Mouse (Mus musculus) adipocyte (in vitro differentiated cells): ENCODE measurements around the gene Erc2.
A peak's percentile ranks its signal among the peaks of the same experiment; 100 is the strongest.

Experiments
- DNase-seq: peaks from one replicate; pipeline ENCODE4 v3.0.0-alpha.2; 2016; ENCODE audit warnings: low spot score

Erc2 gene

GRCm38 (mm10) chr14:28445737-28446136, 823.5 kb downstream of the Erc2 start:
- DNase-seq, result no peak

- no peak for DNase-seq
Observed at GRCm38 (mm10) chr14:28451771-28452170, 829.5 kb downstream of the Erc2 start.

DNA sequence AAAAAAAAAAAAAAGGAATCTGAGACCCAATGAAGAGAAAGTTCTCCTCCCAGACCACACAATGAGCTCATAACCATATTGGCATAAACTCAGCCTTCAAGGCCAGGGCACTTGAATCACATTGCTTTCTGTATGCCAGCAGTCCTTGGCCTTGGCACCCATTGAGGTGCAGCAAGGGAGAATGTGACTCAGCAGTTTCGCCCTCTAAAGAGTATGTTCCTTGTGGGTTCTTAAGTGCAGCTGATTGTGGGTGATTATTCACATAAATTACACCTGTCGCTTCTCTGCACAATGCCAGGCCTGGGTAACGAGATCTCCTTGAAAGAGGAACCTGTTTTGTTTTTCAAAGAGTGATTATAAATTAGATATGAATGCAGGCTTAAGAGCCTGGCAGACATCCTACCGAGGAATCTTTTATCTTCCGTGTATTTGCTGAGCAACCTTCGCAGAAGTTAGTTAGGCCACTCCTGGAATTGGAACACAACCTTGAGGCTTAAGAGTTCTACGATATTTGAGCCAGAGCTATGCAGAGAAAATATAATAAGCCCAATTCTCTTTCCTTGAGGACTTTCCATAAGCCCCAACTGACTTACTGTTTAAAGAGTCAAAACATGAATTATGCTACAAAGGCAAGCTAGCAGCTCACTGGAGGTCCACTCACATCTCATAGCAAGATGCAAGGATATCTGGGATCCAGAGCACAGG, 834.3 kb downstream of the Erc2 start:
- DNase-seq, result peak; percentile 35

- DNase-seq, result no peak
Observed at GRCm38 (mm10) chr14:28457428-28457827, 835.2 kb downstream of the Erc2 start.

GRCm38 (mm10) chr14:28467956-28468355, 845.7 kb downstream of the Erc2 start:
- DNase-seq, result no peak

DNA sequence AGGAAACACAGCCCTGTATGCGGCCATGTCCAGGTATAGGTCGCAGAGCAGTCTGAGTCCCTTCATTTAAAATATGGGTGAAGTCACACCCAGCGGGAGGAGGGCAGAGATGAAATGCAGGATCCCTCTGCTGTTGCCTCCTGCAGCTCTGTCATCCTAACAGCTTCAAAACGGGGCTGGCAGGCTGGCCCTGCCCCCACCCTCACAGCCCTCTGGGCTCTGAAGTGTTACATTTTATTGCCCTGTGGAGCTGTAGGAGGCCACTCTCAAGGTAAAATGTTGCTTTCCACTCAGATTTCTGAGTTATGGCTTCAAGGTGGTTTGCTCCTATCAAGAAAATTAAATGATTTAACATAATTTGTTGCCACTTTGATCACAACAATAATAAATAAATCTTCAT, 847.5 kb downstream of the Erc2 start:
- DNase-seq, result no peak

- no peak for DNase-seq
Observed at GRCm38 (mm10) chr14:28470212-28470611, 848.0 kb downstream of the Erc2 start.

GRCm38 (mm10) chr14:28475012-28475411, 852.8 kb downstream of the Erc2 start:
- no peak for DNase-seq

- DNase-seq, result no peak
Observed at GRCm38 (mm10) chr14:28475421-28475820, 853.2 kb downstream of the Erc2 start.

DNA sequence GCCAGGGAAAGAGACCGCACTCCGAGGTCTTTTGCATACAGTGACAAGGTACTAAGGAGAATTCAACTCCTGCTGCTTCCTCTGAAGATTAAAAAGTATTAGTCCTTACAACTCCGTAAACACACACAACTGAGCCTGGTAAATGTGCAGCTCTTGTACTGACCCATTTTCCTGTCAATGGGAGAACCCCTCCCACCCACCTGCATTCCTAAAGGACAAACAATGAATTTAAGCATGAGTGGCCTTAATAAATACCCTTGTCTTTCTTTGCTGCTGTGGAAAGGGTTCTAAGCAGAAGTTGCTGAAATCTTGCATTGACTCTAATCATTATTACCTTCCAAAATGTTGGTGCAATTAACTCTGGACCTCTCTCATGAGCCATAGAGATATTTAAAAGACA, 854.5 kb downstream of the Erc2 start:
- DNase-seq, result no peak

DNA sequence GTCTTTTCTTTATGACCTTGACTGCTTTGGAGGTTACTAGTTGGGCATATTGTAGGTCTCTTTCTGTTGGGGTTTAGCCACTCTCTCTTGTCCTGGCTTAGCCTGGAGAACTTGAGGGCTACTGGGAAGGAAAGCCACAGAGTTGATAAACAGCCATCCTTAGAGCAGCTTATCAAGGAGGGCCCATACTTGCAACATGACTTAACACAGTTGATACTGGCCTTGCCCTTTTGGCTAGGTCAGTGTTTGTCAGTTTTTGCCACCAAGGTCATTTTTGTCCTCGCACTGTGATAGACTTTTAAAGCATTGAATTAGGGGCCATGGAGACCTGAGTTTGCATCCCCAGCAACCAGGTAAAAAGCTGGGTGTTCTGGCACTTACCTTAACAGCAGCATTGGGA, 858.6 kb downstream of the Erc2 start:
- no peak for DNase-seq

GRCm38 (mm10) chr14:28493806-28494205, 871.6 kb downstream of the Erc2 start:
- no peak for DNase-seq

- no peak for DNase-seq
Observed at GRCm38 (mm10) chr14:28494273-28494672, 872.0 kb downstream of the Erc2 start.

DNA sequence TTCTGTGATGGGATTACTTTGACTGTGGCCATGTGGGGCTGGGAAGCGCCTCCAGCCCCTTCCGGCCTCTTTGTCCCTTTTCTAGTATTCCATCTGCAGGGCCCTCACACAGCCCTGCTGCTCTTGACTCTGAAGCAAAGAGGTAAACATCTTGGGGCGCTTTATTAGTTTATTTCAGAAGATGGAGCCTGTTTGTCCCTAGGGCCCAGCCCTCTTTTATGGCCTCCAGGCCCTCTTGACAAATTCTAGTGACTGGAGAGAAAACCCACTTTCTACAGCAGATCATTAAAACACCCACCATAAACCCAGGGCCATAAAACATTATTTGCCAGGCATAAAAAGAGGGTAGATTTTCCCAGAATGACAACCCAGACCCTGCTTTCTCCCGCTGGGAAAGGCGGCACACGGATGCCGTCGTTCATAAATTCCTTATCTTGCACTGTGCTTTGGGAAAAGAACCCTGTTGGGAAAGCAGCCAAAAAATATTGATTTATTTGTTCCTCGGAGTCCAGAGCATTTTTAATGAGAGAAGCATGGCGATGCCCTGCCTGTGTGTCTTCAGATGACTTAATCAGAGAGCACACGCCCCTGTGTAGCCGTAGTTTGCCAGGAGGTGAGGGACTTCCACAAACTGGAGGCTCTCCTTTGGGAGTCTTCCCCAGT, 879.1 kb downstream of the Erc2 start:
- DNase-seq, result no peak

DNA sequence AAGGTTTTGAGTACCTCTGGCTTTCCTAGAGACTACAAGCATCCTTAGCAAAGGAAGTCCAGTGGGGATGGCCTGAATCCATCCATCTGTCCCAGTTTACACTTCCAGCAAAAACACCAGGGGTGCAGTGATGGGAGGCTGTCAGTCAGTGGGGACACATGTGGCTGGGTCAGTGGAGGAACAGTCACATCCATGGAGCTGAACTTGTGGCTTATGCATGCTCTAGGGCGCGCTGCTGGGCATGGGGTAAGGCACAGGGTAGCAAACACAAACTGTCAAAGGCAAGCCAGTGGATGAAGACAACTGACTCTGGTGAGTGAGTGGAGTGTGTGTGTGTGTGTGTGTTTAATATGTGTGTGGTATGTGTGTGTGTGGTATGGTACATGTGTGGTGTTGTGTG, 881.0 kb downstream of the Erc2 start:
- DNase-seq, result no peak

GRCm38 (mm10) chr14:28504101-28505050, 882.1 kb downstream of the Erc2 start, which contains the start of gene Wnt5a:
Wnt5a (plus strand) TSS chr14:28504750.
- DNase-seq, result peak; percentile 64

DNA sequence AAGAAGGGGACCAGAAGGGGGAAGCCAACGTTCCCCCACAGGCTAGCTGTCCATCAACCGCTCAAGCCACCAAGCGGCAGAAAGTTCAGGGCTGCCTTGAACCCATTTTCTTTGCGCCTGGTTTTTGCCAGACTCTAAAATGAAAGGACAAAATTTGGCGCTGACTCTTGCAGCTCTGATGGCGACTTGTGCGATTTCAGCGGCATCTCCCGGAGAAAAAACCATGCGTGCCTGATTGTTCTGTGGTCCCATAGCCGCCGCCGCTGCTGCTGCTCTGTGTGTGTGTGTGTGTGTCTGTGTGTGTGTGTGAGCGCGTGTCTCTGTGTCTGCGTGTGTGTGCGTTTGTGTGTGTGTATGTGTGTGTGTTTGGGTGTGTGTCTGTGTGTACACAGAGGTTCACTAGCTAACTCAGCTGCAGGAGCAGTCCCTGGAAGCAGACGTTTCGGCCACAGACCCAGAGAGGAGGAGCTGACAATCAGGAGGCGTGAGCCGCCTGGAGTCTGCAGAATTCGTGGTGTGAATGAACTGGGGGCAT, 882.9 kb downstream of the Erc2 start:
- DNase-seq, result peak; percentile 54

- DNase-seq, result peak; percentile 9
Observed at GRCm38 (mm10) chr14:28505586-28506375, 883.6 kb downstream of the Erc2 start.

GRCm38 (mm10) chr14:28506376-28506831, 884.2 kb downstream of the Erc2 start:
- DNase-seq, result peak; percentile 17

- DNase-seq, result no peak
Observed at GRCm38 (mm10) chr14:28507011-28507410, 884.8 kb downstream of the Erc2 start.

GRCm38 (mm10) chr14:28507471-28507870, 885.2 kb downstream of the Erc2 start:
- DNase-seq, result peak; percentile 57
